Mouse (Mus musculus): Measurements from ENCODE around the gene Scrn3. TPM values are rescaled to one million over a fixed set of nuclear protein-coding genes. Genes with fewer than 3 reads are reported as not detected.

Scrn3 gene
- polyA plus RNA-seq, 1 experiment from 2014 or later = 10.6 TPM

GRCm38 (mm10) chr2:73298154-73298553, 14.2 kb upstream of the Scrn3 start:
- ATAC-seq (ENCODE audit: insufficient number of reproducible peaks, insufficient read depth, low FRiP score, low read depth) = no peak

GRCm38 (mm10) chr2:73298841-73299240, 13.6 kb upstream of the Scrn3 start:
- Histone ChIP-seq H3K36me3 (ENCODE audit: control insufficient read depth, insufficient read depth, low read length) (peaks cover 23% of the 10 kb centered on the region), H3K9me3 (ENCODE audit: control insufficient read depth, low read depth, low read length) (no peaks in the 10 kb centered on the region), H3K4me3 (ENCODE audit: low read depth, low read length) (no peak overlapping the region), H3K4me1 (ENCODE audit: control insufficient read depth, insufficient read depth, low read length) (no peaks in the 10 kb centered on the region), H3K9ac (replicated peaks; ENCODE audit: low read depth, low read length) (no peak overlapping the region), H3K27ac (ENCODE audit: low read length) (no peak overlapping the region), H3K27me3 (ENCODE audit: control insufficient read depth, insufficient read depth, low read length) (no peaks in the 10 kb centered on the region), H3K4me2 (replicated peaks; ENCODE audit: low read depth, low read length) (no peak overlapping the region)
- 89% methylated on average over 3 of the region's 3 CpGs for WGBS
- ATAC-seq (ENCODE audit: insufficient number of reproducible peaks, insufficient read depth, low FRiP score, low read depth) = no peak

More at GRCm38 (mm10) chr2:73298154-73298553, 14.2 kb upstream of the Scrn3 start:
- no peaks in the 10 kb centered on the region for H3K27me3 ChIP-seq (ENCODE audit: control insufficient read depth, insufficient read depth, low read length)
- no peaks in the 10 kb centered on the region for H3K9me3 ChIP-seq (ENCODE audit: control insufficient read depth, low read depth, low read length)
- H3K4me2 ChIP-seq (replicated peaks; ENCODE audit: low read depth, low read length) = no peak overlapping the region
- H3K36me3 ChIP-seq (ENCODE audit: control insufficient read depth, insufficient read depth, low read length) = peaks cover 21% of the 10 kb centered on the region
- H3K4me1 ChIP-seq (ENCODE audit: control insufficient read depth, insufficient read depth, low read length) = no peaks in the 10 kb centered on the region
- no peak overlapping the region for H3K27ac ChIP-seq (ENCODE audit: low read length)
- H3K4me3 ChIP-seq (ENCODE audit: low read depth, low read length) = no peak overlapping the region
- WGBS = 87% methylated on average over 7 of the region's 7 CpGs
- no peak overlapping the region for H3K9ac ChIP-seq (replicated peaks; ENCODE audit: low read depth, low read length)

GRCm38 (mm10) chr2:73301979-73302378, 10.4 kb upstream of the Scrn3 start:
- ATAC-seq (ENCODE audit: insufficient number of reproducible peaks, insufficient read depth, low FRiP score, low read depth) = no peak
- H3K4me1 ChIP-seq (ENCODE audit: control insufficient read depth, insufficient read depth, low read length) = no peaks in the 10 kb centered on the region
- H3K27me3 ChIP-seq (ENCODE audit: control insufficient read depth, insufficient read depth, low read length) = no peaks in the 10 kb centered on the region
- no peaks in the 10 kb centered on the region for H3K9me3 ChIP-seq (ENCODE audit: control insufficient read depth, low read depth, low read length)
- 42% methylated on average over 1 of the region's 1 CpGs for WGBS
- no peak overlapping the region for H3K9ac ChIP-seq (replicated peaks; ENCODE audit: low read depth, low read length)
- H3K36me3 ChIP-seq (ENCODE audit: control insufficient read depth, insufficient read depth, low read length) = peaks cover 27% of the 10 kb centered on the region
- no peak overlapping the region for H3K4me3 ChIP-seq (ENCODE audit: low read depth, low read length)
- no peak overlapping the region for H3K4me2 ChIP-seq (replicated peaks; ENCODE audit: low read depth, low read length)
- no peak overlapping the region for H3K27ac ChIP-seq (ENCODE audit: low read length)

DNA sequence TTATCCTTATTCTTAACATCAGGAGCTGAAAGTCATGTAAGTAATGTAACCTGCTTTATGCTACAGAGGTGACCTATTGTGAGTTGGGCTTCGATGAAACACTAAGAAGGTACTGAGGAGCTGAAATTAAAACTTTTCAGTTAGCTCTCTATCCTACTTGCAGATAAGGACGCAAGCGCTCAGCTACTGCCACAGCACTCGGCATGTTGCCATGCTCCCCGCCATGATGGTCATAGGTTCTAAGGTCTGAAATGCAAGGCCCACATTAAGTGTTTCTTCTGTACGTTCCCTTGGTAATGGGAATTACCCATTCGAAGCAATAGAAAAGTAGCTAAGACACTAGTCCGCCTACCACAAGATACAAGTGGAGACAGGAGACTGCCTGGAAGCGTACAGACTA, 9.7 kb upstream of the Scrn3 start:
- WGBS = 92% methylated on average over 9 of the region's 9 CpGs
- no peak for ATAC-seq (ENCODE audit: insufficient number of reproducible peaks, insufficient read depth, low FRiP score, low read depth)
- peaks cover 29% of the 10 kb centered on the region for H3K36me3 ChIP-seq (ENCODE audit: control insufficient read depth, insufficient read depth, low read length)
- H3K9me3 ChIP-seq (ENCODE audit: control insufficient read depth, low read depth, low read length) = no peaks in the 10 kb centered on the region
- no peak overlapping the region for H3K4me2 ChIP-seq (replicated peaks; ENCODE audit: low read depth, low read length)
- H3K27ac ChIP-seq (ENCODE audit: low read length) = no peak overlapping the region
- no peak overlapping the region for H3K4me3 ChIP-seq (ENCODE audit: low read depth, low read length)
- no peaks in the 10 kb centered on the region for H3K27me3 ChIP-seq (ENCODE audit: control insufficient read depth, insufficient read depth, low read length)
- H3K9ac ChIP-seq (replicated peaks; ENCODE audit: low read depth, low read length) = no peak overlapping the region
- no peaks in the 10 kb centered on the region for H3K4me1 ChIP-seq (ENCODE audit: control insufficient read depth, insufficient read depth, low read length)

GRCm38 (mm10) chr2:73304506-73304905, 7.9 kb upstream of the Scrn3 start:
- H3K4me2 ChIP-seq (replicated peaks; ENCODE audit: low read depth, low read length) = no peak overlapping the region
- ATAC-seq (ENCODE audit: insufficient number of reproducible peaks, insufficient read depth, low FRiP score, low read depth) = no peak
- no peaks in the 10 kb centered on the region for H3K27me3 ChIP-seq (ENCODE audit: control insufficient read depth, insufficient read depth, low read length)
- WGBS = 81% methylated on average over 5 of the region's 5 CpGs
- H3K27ac ChIP-seq (ENCODE audit: low read length) = no peak overlapping the region
- no peaks in the 10 kb centered on the region for H3K9me3 ChIP-seq (ENCODE audit: control insufficient read depth, low read depth, low read length)
- no peaks in the 10 kb centered on the region for H3K4me1 ChIP-seq (ENCODE audit: control insufficient read depth, insufficient read depth, low read length)
- peaks cover 40% of the 10 kb centered on the region for H3K36me3 ChIP-seq (ENCODE audit: control insufficient read depth, insufficient read depth, low read length)
- no peak overlapping the region for H3K4me3 ChIP-seq (ENCODE audit: low read depth, low read length)
- H3K9ac ChIP-seq (replicated peaks; ENCODE audit: low read depth, low read length) = no peak overlapping the region

DNA sequence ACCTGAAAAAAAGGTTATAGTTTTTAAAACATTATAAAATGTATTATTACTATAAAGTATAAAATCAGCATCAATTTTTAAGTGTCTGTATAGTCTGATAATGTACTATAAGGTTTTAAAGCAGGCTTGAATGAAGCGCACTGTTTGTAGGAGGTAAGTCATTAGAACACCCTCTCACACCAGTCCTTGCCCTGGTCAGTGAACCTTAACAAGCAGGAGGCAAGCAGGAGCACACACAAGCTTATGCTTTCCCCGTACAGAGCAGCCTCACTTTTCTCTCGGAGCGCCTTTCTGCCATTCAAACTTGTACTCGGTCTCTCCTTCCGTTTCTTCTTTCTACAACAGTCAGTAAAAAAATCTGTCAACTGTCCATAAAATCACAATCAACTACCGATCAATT, 6.4 kb upstream of the Scrn3 start:
- no peak for ATAC-seq (ENCODE audit: insufficient number of reproducible peaks, insufficient read depth, low FRiP score, low read depth)
- Histone ChIP-seq H3K27me3 (ENCODE audit: control insufficient read depth, insufficient read depth, low read length) (no peaks in the 10 kb centered on the region), H3K4me1 (ENCODE audit: control insufficient read depth, insufficient read depth, low read length) (no peaks in the 10 kb centered on the region), H3K9me3 (ENCODE audit: control insufficient read depth, low read depth, low read length) (no peaks in the 10 kb centered on the region), H3K4me3 (ENCODE audit: low read depth, low read length) (no peak overlapping the region), H3K9ac (replicated peaks; ENCODE audit: low read depth, low read length) (no peak overlapping the region), H3K4me2 (replicated peaks; ENCODE audit: low read depth, low read length) (no peak overlapping the region), H3K27ac (ENCODE audit: low read length) (no peak overlapping the region), H3K36me3 (ENCODE audit: control insufficient read depth, insufficient read depth, low read length) (peaks cover 40% of the 10 kb centered on the region)
- 88% methylated on average over 7 of the region's 7 CpGs for WGBS

- Histone ChIP-seq H3K27me3 (ENCODE audit: control insufficient read depth, insufficient read depth, low read length) (no peaks in the 10 kb centered on the region), H3K4me3 (ENCODE audit: low read depth, low read length) (peak overlapping the region; percentile 69), H3K9me3 (ENCODE audit: control insufficient read depth, low read depth, low read length) (no peaks in the 10 kb centered on the region), H3K36me3 (ENCODE audit: control insufficient read depth, insufficient read depth, low read length) (peaks cover 10% of the 10 kb centered on the region; the same call in 1 of the 2 replicates), H3K4me1 (ENCODE audit: control insufficient read depth, insufficient read depth, low read length) (peaks cover 5% of the 10 kb centered on the region; the same call in 1 of the 2 replicates), H3K27ac (ENCODE audit: low read length) (no peak overlapping the region; the same call in 1 of the 2 replicates), H3K9ac (replicated peaks; ENCODE audit: low read depth, low read length) (peak overlapping the region; percentile 55; the same call in 1 of the 2 replicates), H3K4me2 (replicated peaks; ENCODE audit: low read depth, low read length) (peak overlapping the region; percentile 50)
- peak; percentile 30; the same call in 1 of the 2 replicates for ATAC-seq (ENCODE audit: insufficient number of reproducible peaks, insufficient read depth, low FRiP score, low read depth)
- WGBS = 38% methylated on average over 14 of the region's 14 CpGs
These were observed 708 bp downstream of the Scrn3 start for GRCm38 (mm10) chr2:73313117-73313501.

- WGBS = 94% methylated on average over 3 of the region's 3 CpGs
- H3K27me3 ChIP-seq (ENCODE audit: control insufficient read depth, insufficient read depth, low read length) = no peaks in the 10 kb centered on the region
- no peak overlapping the region for H3K9ac ChIP-seq (replicated peaks; ENCODE audit: low read depth, low read length)
- H3K36me3 ChIP-seq (ENCODE audit: control insufficient read depth, insufficient read depth, low read length) = peaks cover under 1% of the 10 kb centered on the region; the same call in 1 of the 2 replicates
- H3K4me1 ChIP-seq (ENCODE audit: control insufficient read depth, insufficient read depth, low read length) = peaks cover 5% of the 10 kb centered on the region; the same call in 1 of the 2 replicates
- no peak overlapping the region for H3K4me3 ChIP-seq (ENCODE audit: low read depth, low read length)
- H3K27ac ChIP-seq (ENCODE audit: low read length) = no peak overlapping the region
- H3K9me3 ChIP-seq (ENCODE audit: control insufficient read depth, low read depth, low read length) = no peaks in the 10 kb centered on the region
- no peak overlapping the region for H3K4me2 ChIP-seq (replicated peaks; ENCODE audit: low read depth, low read length)
- no peak for ATAC-seq (ENCODE audit: insufficient number of reproducible peaks, insufficient read depth, low FRiP score, low read depth)
These were observed 1.9 kb downstream of the Scrn3 start for GRCm38 (mm10) chr2:73314311-73314710.

DNA sequence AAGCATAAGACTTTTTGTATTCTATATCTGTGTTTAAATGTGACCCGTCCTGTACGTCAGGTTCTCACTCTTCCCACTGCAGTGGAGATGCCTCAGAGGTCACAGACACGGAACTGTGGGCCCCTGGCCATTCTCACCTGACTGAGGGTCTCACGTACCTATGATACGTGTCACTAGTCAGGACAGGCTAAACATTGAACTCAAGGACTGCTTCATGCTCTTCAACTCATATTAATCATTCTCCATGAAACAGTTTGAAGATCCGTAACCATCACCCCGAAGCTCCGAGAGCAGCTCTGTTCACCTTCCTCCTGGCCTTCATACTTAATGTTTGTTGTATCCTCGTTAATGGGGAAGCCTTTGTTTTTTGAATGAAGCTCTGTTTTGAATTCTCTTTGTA, 5.0 kb downstream of the Scrn3 start:
- H3K9ac ChIP-seq (replicated peaks; ENCODE audit: low read depth, low read length) = no peak overlapping the region
- 92% methylated on average over 9 of the region's 9 CpGs for WGBS
- no peak for ATAC-seq (ENCODE audit: insufficient number of reproducible peaks, insufficient read depth, low FRiP score, low read depth)
- H3K27me3 ChIP-seq (ENCODE audit: control insufficient read depth, insufficient read depth, low read length) = no peaks in the 10 kb centered on the region
- no peaks in the 10 kb centered on the region for H3K9me3 ChIP-seq (ENCODE audit: control insufficient read depth, low read depth, low read length)
- H3K27ac ChIP-seq (ENCODE audit: low read length) = no peak overlapping the region
- no peaks in the 10 kb centered on the region; the same call in 1 of the 2 replicates for H3K36me3 ChIP-seq (ENCODE audit: control insufficient read depth, insufficient read depth, low read length)
- H3K4me2 ChIP-seq (replicated peaks; ENCODE audit: low read depth, low read length) = no peak overlapping the region
- 0 out of 2 replicates have a peak, but pooled peaks cover 3% of the 10 kb centered on the region for H3K4me1 ChIP-seq (ENCODE audit: control insufficient read depth, insufficient read depth, low read length)
- no peak overlapping the region for H3K4me3 ChIP-seq (ENCODE audit: low read depth, low read length)
